Mouse (Mus musculus): Measurements from ENCODE around the gene Tspan18.

Gene Tspan18

DNA sequence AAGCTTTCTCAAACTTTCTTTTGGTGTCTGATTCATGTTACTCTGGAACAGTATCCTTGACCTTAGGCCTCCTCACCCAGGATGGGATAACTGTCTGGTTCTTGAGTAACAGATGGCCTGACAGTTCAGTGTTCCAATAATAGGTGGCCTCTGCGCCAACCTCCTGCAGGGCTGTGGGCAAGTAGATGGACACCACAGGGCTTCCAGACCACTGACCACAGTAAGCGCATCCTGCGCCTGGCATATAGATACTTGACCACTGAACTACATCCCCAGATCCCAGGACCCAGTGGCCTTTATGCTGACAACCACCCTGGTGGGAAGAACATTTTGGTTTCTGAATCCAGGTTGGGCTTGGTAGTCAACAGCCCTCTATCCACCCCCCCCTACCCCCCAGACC, 114.7 kb downstream of the Tspan18 start:
- DNase-seq (ENCODE audit: extremely low spot score, low spot score) = no peak

DNA sequence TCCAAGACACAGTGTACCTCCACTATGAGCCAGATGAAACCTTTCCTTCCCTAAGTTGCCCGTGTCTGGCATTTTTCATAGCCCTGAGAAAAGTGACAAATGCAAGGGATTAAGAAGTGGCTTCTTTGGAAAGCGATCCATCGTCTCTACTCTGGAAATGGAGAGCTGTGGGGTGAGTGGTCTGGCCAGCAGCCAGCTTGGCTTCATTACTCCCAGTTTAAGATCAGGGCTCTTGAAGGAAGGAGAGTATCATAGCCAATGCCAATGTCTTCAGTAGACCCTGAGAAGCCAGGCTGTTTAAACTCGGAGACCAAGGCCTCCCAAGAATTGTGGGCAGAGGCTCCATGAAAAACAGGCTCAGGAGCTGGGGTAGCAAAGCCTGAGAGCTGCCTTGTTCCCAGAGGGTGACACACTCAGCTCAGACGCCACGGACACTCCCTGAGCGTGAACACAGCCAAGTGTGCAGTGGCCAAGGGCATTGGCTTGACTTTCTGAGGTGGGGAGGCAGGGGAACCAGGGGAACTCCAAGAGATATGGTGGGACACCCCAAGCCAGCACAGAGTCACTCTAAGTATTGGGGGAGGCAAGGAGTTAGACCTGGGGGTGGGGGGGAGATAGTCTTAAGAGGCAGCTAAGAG, 115.8 kb downstream of the Tspan18 start:
- DNase-seq (ENCODE audit: extremely low spot score, low spot score) = no peak

DNA sequence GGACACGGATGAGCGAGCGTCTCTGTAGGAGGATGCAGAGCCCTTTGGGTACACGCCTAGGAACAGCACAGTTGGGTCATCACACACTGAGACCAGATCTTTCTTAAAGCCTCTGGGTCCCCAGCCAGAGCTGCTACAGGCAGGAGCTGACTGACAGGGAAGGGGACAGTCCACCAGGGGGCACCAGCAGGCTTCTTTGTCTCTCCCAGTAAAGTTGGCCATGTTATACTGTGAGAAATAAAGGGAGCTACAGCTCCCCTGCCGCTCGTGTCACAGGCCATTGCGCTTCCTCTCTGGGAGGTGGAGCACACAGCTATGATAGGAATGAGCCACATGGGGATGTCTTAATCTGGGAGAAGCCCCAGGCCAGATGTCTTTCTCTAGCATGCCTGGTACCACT, 117.3 kb downstream of the Tspan18 start:
- peak; percentile 90 for DNase-seq (ENCODE audit: extremely low spot score, low spot score)

DNA sequence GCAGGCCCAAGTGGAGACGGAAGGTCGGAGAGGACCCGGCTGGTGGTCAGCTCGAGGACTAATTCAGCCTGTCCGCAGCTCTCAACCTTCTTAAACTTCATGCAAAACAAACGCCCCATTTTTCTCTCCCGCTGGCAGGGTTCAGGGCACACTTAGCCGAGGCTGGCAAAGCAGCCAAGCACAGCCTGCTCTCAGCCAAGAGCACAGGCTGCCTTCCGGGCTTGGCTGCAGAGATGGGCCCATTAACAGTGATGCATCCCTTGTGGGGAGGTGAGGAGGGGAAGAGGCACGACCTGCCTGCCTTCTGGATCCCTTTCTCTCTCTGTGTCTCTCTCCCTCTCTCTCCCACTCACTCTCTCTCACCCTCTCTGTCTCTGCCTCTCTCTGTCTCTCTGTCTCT, 118.5 kb downstream of the Tspan18 start:
- no peak for DNase-seq (ENCODE audit: extremely low spot score, low spot score)

DNA sequence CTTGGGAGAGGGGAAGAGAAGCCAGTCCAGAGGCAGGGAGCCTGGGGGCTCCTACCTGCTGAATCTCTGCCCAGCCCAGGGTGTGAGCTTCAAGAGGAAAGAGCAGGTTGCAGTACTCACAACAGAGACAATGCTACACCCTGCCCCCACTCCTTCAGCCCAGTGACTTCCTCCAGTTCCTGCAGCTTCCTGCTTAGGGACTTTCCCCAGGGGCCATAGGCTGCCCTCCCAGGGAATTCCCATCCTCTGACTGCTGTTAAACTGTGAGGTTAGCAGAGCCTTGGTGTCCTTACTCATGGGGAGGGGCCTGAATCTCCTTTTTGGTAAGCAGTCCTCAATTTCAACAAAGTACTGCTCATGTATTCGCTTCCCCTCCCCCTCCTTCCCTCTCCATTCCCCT, 120.1 kb downstream of the Tspan18 start:
- no peak for DNase-seq (ENCODE audit: extremely low spot score, low spot score)

DNA sequence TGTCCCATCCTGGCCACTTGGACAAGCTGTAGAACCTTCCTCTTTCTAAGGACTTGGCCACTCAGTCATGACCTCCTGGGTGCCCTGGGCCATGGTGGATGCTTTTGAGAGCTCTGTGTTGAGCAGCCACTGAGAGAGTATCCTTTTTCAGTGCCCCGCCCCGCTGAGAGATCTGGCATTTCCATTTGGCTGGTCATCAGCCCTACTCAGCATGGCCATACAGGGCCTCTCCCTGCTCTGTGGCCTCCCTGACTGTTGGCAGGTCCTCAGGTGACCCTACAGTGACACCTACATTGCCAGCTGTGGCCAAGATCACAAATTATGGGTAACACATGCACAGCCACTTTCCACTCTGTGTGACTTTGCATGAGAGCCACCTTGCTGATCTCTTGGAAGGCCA, 121.4 kb downstream of the Tspan18 start:
- DNase-seq (ENCODE audit: extremely low spot score, low spot score) = no peak

DNA sequence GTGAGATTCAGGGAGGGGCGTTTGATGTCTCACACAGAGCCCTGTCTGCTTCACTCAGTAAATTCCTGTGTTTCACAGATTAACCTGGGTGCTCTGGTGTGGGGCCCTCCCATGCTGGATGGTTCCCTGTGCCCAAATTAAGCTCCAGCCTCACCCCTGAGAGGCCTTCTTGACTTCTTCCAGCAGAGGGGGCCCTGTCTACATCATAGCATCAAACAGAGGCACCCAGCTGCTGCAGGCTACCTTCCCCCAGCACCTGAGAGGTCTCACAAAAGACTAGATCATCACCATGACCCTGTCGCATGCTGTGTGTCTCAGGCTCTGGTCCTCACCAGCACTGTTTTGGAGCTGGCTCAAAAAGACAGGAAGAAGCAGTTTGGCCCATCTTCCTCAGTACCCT, 121.9 kb downstream of the Tspan18 start:
- no peak for DNase-seq (ENCODE audit: extremely low spot score, low spot score)

DNA sequence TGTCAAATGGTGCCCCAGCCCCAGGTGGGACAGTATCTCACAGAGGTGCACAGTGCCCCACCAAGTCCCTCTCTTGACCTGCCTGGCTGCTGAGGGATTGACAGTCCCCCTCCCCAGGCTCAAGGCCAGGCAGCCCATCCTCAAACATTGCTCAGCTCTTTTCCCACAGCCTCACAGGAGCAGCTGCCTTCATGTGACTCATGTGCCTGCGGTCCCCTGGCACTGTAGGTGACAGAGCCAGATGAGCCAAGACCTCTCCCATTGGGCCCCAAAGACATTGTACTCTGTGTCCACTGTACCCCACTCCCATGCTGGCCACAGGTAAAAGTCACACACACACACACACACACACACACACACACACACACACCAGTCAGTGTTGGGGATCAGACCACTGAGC, 128.2 kb downstream of the Tspan18 start:
- DNase-seq (ENCODE audit: extremely low spot score, low spot score) = no peak

DNA sequence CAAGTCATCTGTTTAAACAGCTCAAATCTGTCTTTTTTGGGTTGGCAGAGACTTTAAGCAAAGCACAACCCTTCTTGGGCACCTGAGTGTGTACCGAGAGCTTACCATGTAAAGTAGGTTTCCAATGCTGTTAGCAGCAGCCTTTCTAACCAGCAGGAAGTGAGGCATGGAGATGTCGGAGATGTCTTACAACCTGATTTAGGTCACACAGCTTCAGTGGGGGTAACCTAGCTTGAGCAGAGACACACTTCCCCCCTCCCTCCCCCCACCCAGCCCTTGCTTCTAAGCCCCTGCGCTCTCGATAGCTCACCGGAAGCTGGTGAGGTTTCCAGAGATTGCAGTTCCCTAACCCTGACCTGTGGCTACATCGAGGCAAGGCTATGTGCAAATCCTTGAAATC, 129.7 kb downstream of the Tspan18 start:
- no peak for DNase-seq (ENCODE audit: extremely low spot score, low spot score)

DNA sequence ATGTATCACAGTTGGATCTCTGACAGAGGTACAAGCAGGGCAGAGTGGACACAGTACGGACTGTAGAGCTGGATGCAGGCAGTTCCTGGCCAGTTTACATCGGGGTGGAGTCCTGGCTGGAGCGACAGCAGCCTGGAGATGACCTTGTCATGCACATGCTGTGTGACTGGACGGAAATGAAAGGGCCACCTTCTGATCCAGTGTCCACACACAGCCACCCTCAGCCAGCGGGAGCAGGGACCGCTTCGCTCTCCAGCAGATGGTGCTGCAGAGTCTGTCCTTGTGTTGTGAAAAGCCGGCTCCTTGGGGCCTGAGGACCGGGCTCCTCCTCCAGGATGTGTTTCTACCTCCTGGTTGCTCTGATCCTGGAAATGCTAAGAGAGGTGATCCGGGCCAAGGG, 130.6 kb downstream of the Tspan18 start:
- DNase-seq (ENCODE audit: extremely low spot score, low spot score) = peak; percentile 65

DNA sequence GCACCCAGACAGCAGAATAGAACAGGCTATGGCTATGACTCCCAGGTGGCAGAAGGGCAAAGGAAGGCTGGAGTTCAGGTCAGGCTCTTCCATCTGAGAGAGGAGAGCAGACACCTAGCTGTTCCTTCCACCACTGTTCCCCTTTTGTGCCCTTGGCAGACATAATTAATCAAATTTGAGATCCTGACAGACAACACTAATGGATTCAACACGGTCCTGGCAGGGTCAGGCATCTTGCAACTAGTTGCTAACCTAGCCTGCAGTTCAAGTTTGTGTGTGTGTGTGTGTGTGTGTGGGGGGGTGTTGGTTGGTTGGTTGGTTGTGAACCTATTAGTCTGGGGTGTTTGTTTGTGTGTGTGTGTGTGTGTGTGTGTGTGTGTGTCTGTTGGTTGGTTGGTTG, 131.5 kb downstream of the Tspan18 start:
- no peak for DNase-seq (ENCODE audit: extremely low spot score, low spot score)

DNA sequence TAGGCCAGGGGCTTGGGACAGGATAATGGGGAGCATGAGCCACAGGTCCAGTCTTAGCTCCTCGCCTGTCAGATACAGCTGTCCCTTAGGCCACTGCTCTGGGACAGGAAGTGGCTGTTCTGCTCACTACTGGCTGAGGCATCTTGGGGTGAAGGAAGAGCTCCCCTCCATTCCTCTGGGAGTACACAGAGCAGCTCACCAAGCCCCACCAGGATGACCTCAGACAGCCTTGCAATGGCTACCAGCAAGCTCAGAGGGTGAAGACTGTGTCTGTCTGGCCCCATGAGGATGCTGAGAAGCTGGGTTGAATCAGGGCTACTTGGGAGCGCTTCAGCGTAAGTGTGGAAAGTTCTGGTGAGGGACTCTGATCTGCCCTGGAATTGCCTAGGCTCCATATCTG, 132.3 kb downstream of the Tspan18 start:
- DNase-seq (ENCODE audit: extremely low spot score, low spot score) = no peak

DNA sequence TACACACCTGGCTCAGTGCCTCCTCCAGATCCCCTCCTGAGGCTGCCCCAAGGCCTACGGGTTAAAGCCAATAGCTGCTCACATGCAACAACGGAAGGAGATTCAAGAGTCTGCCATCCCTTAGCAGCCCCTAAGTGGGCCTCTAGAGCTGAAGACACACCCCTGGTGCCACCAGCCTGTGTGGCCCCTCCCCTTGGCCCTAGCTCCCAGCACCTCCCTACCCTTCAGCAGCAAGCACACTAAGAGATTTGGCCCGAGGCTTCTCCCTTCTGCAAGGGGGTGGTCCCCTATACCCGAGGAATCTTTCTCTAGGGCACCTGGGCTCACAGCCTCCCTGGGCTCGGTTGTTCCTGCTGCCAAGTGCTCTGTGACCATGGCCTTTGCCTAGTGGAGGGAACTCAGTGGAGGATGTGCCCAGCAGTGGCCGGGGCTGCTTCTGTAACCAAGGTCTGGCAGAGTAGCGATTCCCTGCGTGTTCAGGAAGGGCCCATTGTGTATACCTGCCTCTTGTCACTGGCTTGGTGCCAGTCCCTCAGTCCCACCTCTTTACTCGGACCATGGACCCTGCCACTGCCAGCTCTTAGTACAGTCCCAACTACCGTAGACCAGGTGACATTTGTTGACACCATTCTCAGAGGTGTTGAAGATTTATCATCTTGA, 133.5 kb downstream of the Tspan18 start:
- no peak for DNase-seq (ENCODE audit: extremely low spot score, low spot score)

DNA sequence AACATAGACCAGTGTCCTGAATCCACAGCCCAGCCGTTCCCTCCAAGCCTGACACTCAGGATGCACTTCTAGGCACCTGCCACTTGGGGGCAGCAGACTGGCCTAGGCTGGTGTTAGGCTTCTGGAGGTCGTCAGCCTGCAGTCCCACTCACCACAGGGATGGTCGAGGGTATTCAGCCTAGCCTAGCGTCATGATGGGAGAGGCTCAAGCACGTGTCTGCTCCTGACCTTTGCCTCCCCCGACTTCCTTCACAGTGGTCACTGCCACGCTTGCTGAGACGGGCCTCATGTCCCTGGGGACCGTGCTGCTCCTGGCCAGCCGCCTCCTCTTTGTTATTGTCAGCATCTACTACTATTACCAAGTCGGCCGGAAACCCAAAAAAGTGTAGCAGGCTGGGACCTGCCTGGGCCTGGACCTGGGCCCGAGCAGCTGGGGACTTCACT, 134.8 kb downstream of the Tspan18 start:
- peak; percentile 78 for DNase-seq (ENCODE audit: extremely low spot score, low spot score)

DNA sequence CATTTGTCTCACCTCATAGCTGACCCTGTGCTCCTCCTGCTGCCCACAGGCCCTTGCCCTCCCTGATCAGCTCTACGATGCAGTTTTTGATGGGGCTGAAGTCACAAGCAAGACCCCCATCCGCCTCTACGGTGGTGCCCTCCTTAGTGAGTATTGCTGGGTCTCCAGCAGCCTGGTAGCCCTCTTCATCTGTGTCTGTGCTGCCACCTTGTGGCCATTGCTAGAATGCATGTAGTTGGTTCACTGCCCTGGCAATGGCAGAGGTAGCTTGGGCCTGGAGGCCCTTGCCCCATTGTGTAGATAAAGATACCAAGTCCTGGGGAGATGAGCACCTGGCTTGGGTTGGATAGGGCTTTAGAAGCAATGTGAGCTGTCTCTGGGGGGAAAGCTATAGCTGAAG, 135.5 kb downstream of the Tspan18 start:
- peak; percentile 95 for DNase-seq (ENCODE audit: extremely low spot score, low spot score)

DNA sequence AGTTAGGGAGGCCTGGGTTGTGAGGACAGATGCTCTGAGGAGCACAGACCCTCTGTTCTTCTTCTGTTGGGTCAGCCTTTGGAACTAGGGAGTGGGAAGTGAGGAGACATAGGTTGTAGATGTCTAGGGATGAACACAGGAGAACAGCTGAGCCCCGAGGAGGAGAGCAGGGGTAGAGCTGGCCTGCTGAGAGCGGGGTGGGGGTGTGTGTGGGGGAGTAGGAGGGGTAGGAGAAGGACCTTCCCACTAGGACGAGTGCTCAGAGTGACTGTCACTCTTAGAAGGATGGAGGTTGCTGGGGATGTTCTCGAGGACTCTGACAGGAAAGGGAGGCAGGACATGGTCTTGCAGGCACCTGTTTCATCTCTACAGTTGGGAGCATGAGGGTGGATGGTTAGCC, 140.5 kb downstream of the Tspan18 start:
- no peak for DNase-seq (ENCODE audit: extremely low spot score, low spot score)

DNA sequence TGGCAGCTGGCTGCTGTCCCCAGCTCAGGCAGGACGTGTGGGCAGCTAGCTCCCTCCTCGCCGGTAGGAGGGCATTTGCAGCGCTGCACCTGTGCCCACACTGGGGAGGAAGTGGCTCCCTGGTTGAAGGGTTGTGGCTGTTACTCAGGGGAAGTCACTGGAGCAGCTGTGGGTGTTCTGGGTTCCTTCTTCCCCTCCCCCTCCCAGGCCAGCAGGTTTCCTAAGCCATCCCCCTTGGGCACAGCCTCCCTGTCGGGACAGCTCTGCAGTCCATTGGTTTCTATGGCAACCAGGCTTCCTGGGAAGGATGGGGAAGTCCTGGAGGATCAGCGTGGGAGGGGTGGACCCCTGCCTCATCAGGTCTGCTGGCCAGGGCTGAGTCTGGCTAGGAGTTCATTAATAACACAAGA, 141.6 kb downstream of the Tspan18 start:
- DNase-seq (ENCODE audit: extremely low spot score, low spot score) = peak; percentile 55

DNA sequence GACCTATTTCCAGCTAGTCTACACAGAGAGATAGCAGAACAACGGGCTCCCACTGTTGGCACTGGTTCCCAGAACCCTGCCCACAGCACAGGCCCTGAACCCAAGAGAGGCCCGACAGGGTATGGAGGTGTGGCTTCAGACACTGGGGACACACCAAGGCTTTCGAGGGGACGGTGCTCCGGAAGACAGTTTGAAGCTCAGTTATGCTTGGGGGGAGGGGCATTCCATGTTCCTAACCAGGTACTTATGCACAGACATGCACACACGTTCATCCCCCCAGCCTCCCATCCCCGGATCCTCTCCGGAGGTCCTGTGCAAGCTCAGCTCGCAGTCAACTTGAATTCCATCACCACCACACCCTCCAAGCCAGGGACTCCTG, 142.1 kb downstream of the Tspan18 start:
- DNase-seq (ENCODE audit: extremely low spot score, low spot score) = no peak

DNA sequence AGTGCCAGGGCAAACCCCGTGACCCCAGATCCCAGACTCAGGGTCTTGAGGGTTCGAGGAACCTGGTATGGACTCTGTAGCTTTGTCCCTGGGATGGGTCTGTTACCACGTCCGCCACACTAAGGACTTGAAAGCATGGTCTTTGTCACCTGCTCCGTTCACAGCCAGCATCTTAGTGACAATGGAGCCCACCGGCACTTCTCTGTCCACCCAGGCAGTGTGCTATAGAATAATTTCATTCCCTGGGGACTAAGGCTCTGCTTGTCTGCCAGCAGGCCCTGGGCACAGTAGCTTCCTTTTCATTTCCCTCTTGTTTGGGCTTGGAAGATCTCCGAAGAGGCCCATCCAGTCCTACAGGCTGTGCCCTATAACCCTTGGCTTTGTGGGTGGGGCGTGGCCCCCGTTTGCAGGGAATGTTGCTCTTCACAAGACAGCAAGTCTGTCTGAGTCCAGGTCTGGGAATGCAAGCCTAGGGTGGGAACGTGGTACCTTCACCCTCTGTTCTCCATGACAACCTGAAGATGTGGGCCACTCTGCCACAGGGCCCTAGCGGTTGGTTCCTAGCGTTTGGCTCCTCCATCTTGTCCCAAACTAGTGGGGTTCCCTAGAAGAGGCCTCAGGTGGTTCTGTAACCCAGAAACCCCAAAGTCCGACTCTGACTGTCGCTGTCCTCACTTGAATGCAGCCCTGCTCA, 142.7 kb downstream of the Tspan18 start:
- DNase-seq (ENCODE audit: extremely low spot score, low spot score) = no peak

DNA sequence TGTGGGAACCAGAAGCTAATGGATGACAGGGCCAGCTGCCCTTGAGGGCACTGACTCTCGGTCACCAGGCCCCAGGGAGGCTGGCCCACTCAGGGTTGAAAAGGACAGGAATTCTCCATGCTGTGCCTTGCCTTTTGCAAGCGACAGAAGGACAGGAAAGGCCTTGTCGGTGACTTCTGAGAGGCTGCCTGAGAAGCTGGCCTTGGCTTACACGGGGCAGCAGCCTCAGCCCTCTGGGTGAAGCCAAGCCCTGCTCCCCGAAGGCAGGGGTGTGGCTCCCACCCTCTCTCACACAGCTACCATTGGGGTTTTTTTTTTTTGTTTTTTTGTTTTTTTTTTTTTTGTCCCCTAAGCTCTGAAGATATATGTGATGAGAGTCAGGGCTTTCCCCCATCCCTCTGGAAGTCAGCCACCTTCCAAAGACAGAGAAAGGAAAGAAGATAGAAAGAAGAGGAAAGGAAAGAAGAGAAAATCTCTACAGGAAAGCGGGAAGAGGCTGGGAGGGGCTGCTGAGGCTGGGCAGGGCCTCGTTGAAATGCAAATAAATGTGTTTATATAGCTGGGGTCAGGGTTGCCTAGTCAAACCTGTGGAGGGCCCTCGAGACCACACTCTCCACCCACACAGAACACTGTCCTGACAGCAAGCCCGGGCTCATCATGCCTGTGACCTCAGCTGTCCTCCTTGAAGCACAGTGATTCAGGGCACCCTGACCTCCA, 143.4 kb downstream of the Tspan18 start:
- DNase-seq (ENCODE audit: extremely low spot score, low spot score) = peak; percentile 56

DNA sequence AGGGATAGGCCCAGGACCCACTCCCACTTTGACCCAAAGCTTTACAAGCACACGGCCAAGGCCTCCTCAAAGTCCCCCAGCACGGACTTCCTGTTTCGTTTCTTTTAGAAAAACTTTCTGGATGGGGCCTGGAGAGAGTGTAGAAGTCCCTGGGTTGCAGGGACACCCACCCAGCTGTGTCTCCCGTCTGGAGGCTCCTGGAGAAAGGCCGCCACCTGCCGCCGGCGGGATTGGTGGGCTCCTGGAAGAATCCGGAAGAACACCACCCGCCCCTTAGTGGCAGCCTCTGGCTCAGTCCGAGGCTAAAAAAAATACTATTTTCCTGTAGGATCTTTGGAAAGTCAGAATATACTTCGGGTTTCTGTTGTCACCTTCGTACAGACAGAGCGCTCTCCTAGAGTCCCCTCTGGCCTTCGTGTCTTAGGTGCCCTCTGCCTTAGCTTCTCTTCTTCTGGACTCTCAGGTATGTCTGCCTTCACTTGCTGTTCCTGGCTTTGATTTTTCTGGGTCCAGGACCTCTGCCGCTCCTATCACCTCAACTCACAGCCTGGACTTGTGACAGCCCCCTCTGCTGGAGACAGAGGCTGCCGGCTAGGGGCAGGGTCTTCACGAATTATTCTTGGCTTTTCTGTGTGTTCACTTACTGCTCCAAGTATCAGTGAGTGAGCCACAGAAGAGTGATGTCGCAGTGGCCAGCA, 145.4 kb downstream of the Tspan18 start:
- DNase-seq (ENCODE audit: extremely low spot score, low spot score) = peak; percentile 59

Measured in neural tube, embryonic 10.5 days (tissue).